Mouse (Mus musculus) right cerebral cortex, postnatal 10 days (tissue): ENCODE data around the gene 4930452B06Rik.
"Not testable (repeated sequence)": the region's sequence is repeated elsewhere in the genome, so short reads cannot be mapped to it uniquely, and the experiment has no call there.

Experiments used
- DNase-seq, 2 experiments: peaks; one replicate each; pipeline ENCODE4 v3.0.0; 2021; ENCODE audit warnings: low spot score in 2 of 2

The 4930452B06Rik gene

DNA sequence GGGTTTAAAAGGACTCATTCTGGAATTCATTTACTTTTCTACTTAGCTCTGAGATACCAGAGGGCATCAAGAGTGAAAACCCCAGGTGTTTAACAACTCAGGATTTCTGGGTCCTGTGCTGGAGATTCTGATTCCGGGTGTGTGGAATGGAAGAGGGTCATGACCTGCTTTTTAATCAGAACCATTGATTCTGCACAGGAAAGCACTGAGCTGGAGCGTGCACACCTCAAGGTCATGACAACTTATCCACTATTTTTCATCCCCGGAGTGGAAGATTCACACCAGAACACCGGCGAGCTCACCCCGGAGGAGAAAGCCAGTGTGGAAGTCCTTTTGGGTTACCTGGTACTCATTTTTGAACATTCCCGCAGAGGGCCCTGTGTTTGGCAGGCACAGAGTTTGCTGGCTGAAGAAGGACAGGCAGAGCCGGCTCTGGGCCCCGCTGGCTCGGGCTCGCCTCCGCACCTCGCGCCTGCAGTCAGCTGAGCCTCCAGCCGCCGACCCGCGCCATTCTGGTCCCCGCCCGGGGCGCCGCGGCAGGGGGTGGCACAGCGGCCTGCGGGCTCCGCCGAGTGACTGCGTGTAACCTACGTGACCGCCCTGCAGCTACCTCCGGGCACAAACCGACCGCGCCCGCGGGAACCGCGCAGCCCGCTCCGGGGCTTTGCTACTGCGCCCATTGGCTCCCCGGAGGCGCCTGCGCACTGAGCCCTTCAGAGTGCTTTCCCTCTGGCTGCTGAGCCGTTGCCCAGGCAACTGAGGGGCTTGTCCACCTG, at the start of gene 4930452B06Rik:
Gene 4930452B06Rik (minus strand): TSS at position 605 of the 776 bp plus-strand sequence.
- peak; percentile 91 to 92 for DNase-seq

DNA sequence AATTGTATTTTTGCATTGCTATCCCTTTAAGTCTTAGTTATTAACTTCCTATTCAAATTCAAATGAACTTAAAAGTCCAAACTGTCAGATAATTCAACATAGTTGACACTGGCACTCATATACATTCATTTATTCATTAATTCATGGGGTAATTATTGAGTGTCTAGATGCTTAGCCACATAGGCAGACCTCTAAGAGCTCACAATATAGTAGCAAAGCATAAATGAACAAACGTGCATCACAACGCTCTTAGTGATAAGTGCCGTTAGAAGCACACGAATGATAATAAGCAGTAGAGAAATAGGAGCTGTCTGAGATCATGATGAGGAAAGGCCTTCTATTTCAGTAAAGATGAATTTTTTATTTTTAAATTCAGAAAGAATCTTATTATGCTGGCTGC, 46.6 kb upstream of the 4930452B06Rik start:
- DNase-seq = no peak

DNA sequence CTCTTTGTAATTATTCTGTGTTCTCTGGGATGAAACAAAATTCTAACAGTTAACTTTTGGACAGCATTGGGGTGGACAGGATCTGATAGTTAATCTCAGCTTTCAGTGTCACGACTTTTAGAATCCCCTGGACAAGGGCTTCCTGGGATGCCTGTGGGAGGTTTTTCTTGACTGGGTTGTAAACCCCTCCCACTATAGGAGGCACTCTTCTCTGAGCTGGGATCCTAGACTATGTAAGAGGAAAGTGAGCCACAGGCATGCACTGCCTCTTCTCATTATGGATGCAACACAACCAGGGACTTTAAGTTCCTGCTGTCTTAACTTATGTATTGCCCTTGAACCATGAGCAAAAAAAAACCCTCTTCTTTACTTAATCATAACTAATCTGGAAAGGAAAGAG, 23.4 kb upstream of the 4930452B06Rik start:
- DNase-seq = no peak

- no peak for DNase-seq
Measured at GRCm38 (mm10) chr14:8688462-8688861, 22.4 kb upstream of the 4930452B06Rik start.

DNA sequence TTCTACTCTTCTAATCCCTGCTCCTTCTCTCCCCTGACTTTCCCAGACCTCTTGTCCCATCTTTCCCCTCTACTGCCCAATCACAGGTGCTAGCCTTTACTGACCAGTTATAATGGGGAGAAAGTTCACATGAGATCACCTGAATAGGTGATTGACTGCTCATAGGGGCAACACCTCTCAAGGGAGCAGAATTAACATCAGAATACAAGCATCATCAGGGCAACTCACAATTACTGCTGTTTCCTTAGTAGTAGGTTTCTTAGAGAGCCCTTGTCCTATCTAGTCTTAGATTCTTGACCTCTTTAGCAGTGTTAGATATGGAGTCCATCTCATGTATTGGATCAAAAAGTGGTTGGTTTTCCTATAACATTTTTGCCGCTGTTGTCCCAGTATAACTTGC, 20.1 kb upstream of the 4930452B06Rik start:
- DNase-seq = no peak

DNA sequence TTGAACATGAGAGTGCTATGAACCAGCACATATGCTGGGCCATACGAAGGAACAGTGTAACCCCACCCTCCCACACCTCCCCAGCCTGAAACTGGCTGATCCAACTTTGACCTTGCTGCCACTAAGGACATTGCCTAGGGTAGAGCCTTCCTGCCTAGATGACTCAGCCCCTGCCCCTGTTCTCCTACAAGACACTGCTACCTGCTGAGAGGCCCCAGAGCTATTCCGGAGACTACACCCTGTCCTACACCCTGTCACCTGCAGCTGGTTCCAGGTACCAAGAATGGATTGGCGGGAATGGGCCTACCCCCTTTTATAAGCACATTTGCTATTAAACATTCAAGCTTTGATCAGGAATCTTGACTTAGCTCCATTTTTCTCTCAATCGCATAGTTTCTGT, 13.9 kb upstream of the 4930452B06Rik start:
- no peak for DNase-seq

DNA sequence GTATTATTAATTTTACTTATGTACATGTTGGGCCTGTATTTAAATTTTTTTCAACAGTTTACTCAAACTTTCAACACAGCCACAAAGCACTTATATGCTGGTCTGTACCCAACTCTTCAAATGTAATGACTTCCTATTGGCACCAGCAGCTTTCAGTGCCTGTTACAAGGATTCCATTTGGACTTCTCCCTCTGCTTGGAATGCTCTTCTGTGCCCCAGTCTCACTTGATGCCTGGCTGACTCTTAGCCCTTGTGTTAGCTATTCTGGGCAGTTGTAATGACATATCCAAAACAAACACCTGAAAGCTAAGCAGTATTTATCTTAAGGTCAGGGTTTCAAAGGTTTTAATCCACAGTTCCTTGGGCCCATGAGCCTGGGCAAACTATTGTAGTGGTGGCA, 5.7 kb downstream of the 4930452B06Rik start:
- no peak for DNase-seq

DNA sequence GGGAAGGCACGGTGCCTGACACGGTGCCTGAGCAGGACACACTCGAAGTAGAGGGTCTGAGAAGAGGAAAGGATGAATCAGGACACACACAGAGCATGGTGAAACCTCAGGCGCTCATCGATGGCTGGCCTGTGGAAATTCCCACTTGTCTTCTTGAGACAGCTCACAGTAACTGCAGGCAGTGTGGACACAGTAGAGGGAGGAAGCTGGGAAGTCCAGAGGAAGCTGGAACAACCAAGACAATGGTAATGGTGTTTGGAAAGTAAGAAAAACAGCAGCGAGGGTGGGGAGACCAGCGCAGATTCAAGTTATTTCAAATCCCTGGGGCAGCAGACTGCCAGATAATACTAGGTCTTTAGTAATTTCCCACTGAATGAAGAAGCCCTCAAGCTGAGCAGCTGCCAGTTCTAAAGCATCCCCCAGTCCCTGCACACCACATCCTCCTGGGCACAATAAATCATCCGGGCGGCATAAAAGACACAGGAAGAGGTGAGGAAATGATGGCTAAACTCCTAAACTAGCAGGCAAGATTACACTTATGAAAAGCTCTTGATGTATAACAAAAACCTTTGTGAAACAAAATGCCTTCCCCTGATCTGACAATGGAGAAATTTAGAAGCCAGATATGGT, 24.3 kb downstream of the 4930452B06Rik start:
- DNase-seq = no peak

- DNase-seq = no peak
Measured at GRCm38 (mm10) chr14:8632211-8632610, 33.8 kb downstream of the 4930452B06Rik start.

- no peak for DNase-seq
Measured at GRCm38 (mm10) chr14:8628406-8628805, 37.6 kb downstream of the 4930452B06Rik start.

DNA sequence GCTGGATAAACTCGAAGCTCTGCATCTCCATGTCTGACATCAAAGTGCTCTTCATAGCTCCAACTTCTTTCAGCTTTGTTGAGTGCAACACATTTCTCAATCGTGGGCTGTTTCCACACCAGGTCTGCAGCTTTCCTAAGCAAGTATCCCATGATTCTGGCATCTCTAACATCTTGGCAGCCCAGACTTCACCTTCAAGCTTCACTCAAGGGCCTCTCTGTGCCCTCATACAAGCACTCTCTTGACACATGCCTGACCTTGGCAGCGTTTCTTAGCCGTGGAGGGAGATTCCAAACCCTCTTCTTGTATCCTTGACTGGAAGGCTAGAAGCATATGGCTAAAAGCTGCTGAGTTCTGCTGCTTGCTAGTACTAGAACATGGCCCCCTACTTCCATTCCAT, 38.6 kb downstream of the 4930452B06Rik start:
- DNase-seq = no peak

- no peak for DNase-seq
Measured at GRCm38 (mm10) chr14:8621164-8621563, 44.9 kb downstream of the 4930452B06Rik start.

DNA sequence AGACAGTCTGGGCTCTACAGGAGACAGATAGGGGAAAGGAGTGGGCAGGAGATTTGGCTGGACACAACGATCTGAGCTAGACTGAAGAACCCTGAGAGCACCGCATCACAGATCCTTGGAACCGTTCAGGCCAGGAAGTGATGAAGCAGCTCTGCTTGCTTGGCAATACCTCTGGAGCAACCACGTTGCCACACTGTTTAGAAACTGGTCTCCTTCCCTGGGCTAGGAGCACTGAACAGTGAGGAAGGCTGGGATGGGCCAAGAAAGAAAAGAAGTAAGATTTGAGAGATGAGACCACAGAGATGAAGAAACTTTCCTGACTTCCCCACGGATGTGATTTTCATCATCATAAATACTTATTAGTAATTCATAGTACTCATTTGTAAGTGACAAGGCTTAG, 45.5 kb downstream of the 4930452B06Rik start:
- no peak for DNase-seq

DNA sequence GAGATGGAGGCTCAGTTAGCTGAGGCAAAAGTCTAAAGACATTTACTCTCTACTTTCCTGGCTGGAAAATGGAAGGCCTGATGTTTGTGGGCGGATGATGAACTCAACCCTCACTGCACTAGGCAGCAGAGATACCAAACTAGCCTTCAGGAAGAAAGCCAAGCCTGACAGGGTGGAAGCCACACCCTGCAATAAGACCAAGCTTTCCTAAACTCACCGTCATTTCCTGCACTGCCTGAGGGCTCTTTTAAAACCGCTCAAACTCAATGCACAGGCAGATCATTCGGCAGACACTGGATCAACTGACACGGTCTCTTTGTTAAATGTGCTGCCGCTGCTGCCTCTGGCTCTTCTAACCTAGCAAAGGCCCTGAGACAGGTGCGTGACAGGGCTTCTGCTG, 50.4 kb downstream of the 4930452B06Rik start:
- no peak for DNase-seq

DNA sequence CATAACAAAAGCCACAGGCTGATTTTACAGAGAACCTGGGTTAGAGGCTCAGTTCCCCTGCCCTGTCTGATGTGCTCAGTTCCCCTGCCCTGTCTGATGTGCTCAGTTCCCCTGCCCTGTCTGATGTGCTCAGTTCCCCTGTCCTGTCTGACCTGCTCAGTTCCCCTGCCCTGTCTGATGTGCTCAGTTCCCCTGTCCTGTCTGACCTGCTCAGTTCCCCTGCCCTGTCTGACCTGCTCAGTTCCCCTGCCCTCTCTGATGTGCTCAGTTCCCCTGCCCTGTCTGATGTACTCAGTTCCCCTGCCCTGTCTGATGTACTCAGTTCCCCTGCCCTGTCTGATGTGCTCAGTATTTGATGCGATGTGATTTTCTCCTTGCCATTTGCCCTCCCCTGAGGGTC, 51.6 kb downstream of the 4930452B06Rik start:
- DNase-seq = not testable (repeated sequence)

DNA sequence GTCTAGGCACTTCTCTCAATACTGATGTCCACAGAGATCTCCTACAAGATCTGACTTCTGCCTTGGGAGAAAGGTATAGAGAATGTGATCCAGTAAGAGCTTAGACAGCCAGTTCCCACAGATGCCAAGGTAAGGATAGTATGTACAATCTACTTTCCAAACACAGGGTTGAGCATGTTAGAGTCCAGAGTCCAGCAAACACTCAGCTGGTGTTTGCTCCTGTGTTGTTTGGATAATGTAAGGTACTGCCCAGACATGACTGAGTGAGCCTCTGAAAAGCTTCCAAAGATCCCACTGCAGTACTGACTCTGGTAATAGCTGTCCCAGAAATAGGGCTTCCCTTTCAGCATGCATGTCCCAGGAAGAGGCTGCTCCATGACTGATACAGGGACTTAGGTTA, 54.0 kb downstream of the 4930452B06Rik start:
- no peak for DNase-seq

DNA sequence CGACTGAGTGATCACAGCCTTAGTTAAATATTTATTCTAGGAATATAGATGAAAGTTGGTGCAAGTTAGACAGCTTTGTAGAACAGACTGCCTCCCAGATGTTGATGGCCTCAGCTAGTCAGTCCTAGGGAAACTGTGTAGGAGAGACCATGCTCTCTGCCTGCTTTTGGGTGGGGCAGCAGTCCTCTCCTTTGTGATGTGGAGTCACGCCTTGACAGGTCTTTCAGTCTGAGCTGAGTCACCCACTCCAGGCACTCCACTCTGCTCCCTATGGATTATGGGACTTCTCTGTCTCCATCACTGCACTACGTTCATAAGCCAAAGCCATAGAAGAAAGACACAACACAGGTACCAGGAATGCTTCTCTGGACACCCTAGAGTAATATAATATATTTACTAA, 55.9 kb downstream of the 4930452B06Rik start:
- DNase-seq = no peak

GRCm38 (mm10) chr14:8608559-8609171, 57.4 kb downstream of the 4930452B06Rik start:
- peak; percentile 68 to 83 for DNase-seq

GRCm38 (mm10) chr14:8604898-8605297, 61.1 kb downstream of the 4930452B06Rik start:
- DNase-seq = no peak

GRCm38 (mm10) chr14:8585031-8585430, 81.0 kb downstream of the 4930452B06Rik start:
- DNase-seq = no peak

DNA sequence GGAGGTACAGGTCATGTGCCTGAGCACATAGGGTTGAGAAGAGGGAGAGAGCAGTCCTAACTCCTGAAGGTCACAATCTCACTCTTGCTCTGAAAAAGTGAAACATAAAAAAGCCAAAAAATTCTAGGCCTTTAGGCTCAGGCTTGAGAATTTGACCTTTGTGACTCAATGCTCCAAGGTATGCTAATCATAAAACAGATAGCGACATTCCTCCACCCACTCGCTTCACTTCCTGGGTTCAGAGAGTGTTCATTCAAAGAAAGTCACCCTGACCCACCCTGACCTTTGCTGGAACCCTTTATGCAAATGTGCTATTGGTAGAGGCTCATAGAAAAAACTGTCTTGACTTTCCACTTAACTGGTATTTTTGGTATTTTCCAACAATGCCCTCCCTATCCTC, 115.0 kb downstream of the 4930452B06Rik start:
- not testable (repeated sequence) for DNase-seq

GRCm38 (mm10) chr14:8549108-8549507, 116.9 kb downstream of the 4930452B06Rik start:
- no peak for DNase-seq

- DNase-seq = no peak
Measured at GRCm38 (mm10) chr14:8536024-8536423, 130.0 kb downstream of the 4930452B06Rik start.
